Mouse (Mus musculus) CH12.LX (cell line): ENCODE measurements around the gene Vkorc1l1.

Experiments used
- CTCF ChIP-seq, 2 experiments: IDR thresholded peaks in 1 of 2; conservative IDR thresholded peaks in 1 of 2; 2 replicates each; pipeline ENCODE4 v1.5.1; 2011 to 2012; ENCODE audit warnings: low read depth in 2 of 2, low read length in 2 of 2, improper control_type of control experiment in 1 of 2, inconsistent platforms in 1 of 2, mild to moderate bottlenecking in 1 of 2, moderate library complexity in 1 of 2
- E2F4 ChIP-seq: IDR thresholded peaks from 2 replicates; pipeline ENCODE4 v1.6.1; 2011; ENCODE audit warnings: low read depth, low read length, improper control_type of control experiment; ENCODE audit not compliant: insufficient replicate concordance
- EP300 ChIP-seq: IDR thresholded peaks from 2 replicates; pipeline ENCODE4 v1.6.1; 2011; ENCODE audit warnings: low read length, improper control_type of control experiment
- IRF4 ChIP-seq: IDR thresholded peaks from 2 replicates; pipeline ENCODE4 v1.6.1; 2014; ENCODE audit warnings: low read depth, mild to moderate bottlenecking, inconsistent platforms, low read length, improper control_type of control experiment
- JUN ChIP-seq: IDR thresholded peaks from 2 replicates; pipeline ENCODE4 v1.6.1; 2011; ENCODE audit warnings: low read depth, mild to moderate bottlenecking, low read length, improper control_type of control experiment, moderate library complexity; ENCODE audit not compliant: insufficient read depth
- JUND ChIP-seq: conservative IDR thresholded peaks from 2 replicates; pipeline ENCODE4 v1.6.1; 2011; ENCODE audit warnings: low read depth, low read length, improper control_type of control experiment
- TBP ChIP-seq: conservative IDR thresholded peaks from 2 replicates; pipeline ENCODE4 v1.6.1; 2011; ENCODE audit warnings: low read depth, low read length, improper control_type of control experiment
- USF2 ChIP-seq: conservative IDR thresholded peaks from 2 replicates; pipeline ENCODE4 v1.6.1; 2011; ENCODE audit warnings: low read depth, low read length, improper control_type of control experiment

- TF ChIP-seq CTCF (conservative IDR thresholded peaks at IDR 0.05 in 1 of 2, IDR thresholded peaks at IDR 0.05 in 1 of 2; ENCODE audit: low read depth in 2 of 2, low read length in 2 of 2) (no peak), USF2 (no peak), E2F4 (no peak), JUN (no peak), TBP (no peak), EP300 (no peak), IRF4 (no peak), JUND (no peak)
Measured at GRCm38 (mm10) chr5:129974354-129974753, 32.6 kb downstream of the Vkorc1l1 start.
